Mouse (Mus musculus) fat pad, adult 2 months (tissue): ENCODE results near the gene March6.

Source experiments
- DNase-seq: peaks from one replicate; pipeline ENCODE4 v3.0.0-alpha.2; 2011; ENCODE audit warnings: low read depth, low spot score; ENCODE audit errors: extremely low read depth

Gene March6

GRCm38 (mm10) chr15:31543246-31543645, 12.4 kb upstream of the March6 start:
- DNase-seq = no peak

- no peak for DNase-seq
These were observed 11.4 kb upstream of the March6 start for GRCm38 (mm10) chr15:31542013-31542958.

DNA sequence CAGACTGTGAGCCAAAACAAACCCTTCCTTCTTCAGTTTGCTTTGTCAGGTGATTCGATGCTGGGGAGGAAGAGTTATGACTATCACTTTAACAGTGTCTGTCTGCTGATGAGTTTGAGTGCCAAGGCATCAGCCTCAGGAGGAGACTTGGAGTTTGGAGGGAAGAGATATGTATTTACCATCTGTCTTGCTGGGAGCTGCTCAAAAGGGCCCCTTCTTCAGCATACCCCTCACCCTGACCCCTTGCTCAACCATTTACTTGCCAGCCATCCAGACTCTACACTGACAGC, 9.6 kb upstream of the March6 start:
- DNase-seq = no peak

DNA sequence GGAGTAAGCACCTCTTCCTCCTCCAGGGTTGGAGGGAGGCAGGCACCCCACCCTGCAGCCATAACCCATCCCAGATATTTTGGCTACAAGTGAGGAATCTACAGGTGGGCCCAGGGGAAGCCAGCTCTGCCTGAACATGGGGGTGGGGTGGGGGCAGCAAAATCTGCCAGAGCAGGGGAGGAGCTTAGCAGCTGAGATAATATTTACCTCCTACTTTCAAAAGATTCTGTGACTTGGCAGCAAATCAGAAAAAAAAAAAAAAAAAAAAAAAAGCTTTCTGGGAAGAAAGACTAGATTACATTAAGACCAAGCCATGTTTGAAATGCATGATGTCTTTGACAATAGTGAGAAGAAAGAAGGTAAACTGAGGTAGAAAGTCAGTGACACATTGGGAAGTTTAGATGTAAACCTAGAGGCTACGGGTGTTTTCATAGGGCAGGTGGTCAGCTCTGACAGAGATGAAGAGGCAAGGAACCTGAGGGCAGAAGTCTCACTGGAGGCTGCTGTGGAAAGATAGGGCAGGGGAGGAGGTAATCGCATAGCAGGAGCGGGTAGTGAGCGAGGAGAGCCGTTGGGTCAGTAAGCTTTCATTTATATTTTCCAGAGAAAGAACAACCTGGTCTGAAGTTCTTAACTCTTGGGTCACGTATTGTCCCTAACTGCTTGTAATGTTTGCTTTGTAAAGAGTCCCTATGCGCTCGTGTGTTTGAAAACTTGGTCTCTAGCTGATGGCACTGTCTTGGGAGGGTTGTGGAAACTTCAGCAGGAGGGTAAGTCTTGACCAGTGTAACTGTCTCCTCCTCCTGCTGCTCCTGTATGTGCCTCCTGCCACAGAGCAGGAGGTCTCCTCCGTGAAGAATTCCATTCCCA, 9.0 kb upstream of the March6 start:
- DNase-seq = no peak

- DNase-seq = no peak
These were observed 7.5 kb upstream of the March6 start for GRCm38 (mm10) chr15:31538346-31538745.

GRCm38 (mm10) chr15:31537706-31538105, 6.9 kb upstream of the March6 start:
- DNase-seq = no peak

GRCm38 (mm10) chr15:31536051-31536737, 5.3 kb upstream of the March6 start:
- DNase-seq = no peak

DNA sequence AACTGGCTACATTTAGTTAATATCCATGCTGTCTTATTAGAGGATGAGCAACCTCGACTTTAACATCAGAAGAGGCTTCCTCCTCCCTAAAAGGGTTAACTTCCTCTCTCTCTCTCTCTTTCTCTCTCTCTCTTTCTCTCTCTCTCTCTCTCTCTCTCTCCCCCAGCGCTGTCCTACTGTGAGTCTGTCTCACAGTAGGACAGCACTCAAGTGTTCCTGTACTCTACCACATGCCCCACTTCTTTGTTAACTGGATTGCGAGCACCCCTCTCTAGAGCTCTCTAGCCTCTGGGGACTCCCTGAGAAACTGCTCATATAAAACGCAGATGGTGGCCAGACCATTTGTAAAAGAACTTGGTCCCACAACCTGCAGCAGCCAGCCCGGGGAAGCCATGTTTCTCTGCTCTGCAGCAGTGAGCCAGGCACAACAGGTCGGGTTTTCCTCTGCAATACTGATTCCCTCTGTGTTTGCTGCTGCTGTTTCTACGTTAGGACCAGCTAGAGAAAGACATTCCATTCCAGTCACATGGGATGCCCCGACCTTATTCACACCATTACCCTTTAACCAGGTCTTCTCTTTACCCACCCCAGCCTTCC, 4.5 kb upstream of the March6 start:
- DNase-seq = no peak

GRCm38 (mm10) chr15:31534421-31535258, 3.8 kb upstream of the March6 start:
- no peak for DNase-seq

GRCm38 (mm10) chr15:31533529-31533928, 2.7 kb upstream of the March6 start:
- no peak for DNase-seq

DNA sequence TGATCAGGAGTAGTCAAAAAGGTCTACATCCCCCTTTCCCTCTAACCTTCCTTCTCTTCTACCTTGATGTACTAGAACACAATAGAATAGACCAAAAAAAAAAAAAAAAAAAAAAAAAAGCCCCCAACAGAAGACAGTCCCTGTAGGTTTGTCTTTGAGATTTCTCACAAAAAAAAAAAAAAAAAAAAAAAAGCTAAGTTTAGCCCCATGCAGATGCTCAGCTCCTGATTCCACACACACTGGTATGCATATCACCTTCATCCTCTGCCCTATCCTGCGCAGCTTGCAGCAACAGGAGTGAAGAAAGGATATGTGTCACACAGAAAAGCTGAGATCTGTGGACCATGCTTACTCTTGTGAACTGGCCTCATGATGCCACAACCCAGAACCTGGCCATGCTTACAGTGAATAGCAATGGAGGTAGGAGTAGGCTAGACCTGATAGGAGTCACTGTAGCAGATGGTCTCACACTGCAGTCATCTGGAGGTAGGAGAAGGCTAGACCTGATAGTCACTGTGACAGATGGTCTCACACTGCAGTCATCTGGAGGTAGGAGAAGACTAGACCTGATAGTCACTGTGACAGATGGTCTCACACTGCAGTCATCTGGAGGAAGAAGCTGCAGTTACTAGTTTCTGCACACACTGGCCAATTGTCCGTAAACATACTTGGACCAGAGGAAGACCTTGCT, 1.6 kb upstream of the March6 start:
- no peak for DNase-seq

DNA sequence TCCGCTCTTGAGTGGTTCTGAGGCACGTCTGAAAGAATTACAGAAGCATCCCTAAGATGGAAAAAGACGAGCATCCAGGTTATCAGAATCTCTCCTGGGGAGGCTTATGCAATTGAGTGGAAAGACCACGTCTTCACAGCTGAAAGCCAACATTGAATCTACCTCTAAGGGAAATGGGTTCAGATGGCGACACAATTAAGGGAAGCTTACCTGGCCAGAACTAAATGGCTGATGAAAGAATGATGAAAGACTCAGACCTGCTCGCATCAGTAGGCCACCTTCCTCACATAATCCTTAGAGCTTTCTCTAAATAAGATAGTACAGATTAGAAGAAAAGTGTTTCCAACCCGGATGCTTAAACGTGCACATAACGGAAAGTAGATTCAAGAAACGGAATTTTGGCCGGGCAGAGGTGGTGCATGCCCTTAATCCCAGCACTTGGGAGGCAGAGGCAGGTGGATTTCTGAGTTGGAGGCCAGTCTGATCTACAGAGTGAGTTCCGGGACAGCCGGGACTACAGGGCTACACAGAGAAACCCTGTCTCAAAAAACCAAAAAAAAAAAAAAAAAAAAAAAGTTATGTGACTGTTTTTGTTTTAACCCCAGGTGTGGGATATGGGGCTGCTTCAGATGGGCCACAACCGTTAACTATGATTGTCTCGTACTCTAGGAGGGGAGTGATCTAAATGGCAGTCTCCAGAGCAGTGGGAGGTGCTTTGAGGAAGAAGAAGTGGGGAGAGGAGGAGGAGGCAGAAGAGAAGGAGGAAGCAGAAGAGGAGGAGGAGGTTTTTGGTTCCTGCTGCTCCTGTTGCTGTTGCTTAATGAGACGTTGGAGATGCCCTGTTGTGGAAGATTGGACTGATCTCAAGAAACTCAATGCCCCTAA, 835 bp upstream of the March6 start:
- DNase-seq = no peak

DNA sequence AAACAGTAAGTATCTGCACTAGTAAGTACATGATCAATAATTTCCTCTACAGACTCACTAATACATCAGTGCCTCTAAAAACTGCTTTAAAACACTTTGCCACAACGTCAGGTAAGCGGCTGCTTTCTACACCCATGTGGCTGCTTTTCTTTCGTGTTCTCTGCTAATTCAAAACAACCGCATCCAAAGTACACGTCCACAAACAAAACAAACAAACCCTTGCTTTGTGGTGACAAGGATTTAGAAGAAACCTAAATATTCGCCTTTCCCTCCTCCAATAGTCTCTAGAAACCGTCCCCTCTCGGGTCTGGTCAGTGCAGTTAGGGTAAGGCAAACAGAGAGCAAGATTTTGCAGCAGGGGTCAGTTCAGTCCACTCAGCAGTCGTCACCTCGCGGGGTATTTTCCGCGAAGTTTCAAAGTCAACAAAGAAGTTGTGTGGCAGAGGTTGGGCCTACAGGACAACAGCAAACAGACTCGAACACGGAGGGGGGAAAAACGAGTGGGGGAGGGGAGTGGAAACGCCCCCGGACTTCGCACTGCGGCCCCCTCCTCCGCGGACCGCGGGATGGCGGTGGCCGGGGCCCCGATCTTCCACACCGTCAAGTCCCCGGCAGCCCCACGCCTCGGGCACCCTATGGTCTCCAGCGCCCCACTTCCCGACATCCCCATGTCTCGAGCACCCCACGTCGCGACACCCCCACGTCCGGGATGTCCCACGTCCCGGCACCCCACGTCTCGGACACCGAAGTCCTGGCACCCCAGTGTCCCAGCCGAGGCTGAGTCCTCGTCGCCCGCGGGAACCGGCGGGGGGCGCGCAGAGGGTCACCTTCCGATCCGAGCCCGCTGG, 818 bp downstream of the March6 start:
- DNase-seq = no peak

DNA sequence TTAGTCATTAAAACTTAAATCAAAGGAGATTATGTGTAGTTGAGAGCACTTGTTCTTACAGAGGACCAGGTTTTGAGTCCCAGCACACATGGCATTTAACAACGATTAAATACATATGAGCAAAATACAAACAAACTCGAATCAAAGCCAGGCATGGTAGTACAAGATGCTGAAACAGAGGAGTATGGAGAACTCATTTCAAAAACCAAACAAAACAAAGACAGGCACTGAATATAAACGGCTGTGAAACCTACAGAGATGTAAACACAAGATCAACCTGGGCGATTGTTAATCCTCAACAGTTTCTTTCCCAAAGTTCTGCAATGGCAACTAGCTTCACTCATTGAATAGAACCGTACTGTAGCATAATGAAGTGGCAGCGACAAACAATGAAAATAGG, 1.8 kb downstream of the March6 start:
- no peak for DNase-seq

DNA sequence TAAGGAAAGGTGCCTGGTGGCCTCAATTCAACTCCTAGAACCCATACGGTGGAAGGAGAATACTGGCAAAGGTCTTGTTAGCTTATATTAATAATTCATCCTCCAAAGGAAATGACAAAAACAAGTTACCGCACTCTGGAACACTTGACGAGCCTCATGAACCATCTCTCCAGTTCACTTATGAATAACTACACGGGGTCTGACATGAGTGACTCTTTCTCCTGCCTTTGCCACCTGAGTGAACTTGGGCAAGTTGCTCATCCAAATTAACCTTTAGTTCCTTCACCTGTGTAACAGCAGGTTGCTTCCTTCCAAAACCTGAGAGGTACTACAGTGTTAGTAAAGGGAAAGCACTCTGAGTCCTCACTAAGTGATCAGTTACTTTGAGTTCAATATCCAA, 2.4 kb downstream of the March6 start:
- DNase-seq = no peak

GRCm38 (mm10) chr15:31526463-31526862, 4.4 kb downstream of the March6 start:
- DNase-seq = no peak

DNA sequence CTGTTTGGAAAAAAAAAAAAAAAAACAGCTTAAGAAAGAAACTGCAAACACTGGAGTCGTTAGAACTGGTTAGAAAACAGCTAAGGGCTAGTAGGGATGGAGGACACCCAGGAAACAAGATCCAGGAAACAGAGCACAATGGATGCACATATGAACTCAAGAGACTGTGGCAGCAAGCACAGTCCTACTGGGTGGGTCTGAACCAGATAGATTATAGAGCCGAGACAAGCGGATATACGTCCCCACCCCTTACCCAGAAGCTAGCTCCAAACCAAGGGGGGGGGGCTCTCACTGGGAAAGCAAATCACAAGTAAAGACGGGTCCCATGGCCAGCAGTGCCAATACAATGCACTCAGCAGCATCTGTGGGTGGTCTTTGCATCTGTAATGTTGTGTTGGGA, 11.9 kb downstream of the March6 start:
- no peak for DNase-seq

DNA sequence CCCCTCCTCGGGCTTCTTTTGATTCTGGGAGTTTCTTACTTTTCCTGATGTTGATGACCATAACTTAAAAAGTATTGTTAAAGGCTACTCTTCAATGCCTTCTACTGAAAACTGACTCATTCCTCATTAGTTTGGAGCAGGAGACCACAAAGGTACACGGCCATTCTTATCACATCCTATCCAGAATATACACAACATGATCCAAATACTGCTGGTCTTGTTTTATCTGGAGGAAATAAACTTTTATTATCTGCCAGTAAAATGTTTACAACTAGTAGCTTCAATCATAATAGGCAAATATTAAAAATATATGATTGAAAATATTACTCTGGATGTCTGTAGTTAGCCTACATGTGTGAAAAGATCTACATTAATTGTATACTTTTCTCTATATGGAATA, 12.5 kb downstream of the March6 start:
- no peak for DNase-seq
